Mouse (Mus musculus) layer of hippocampus, adult 11-12 months (tissue): ENCODE results near the gene Uts2r.

Source experiments
- DNase-seq: peaks from one replicate; pipeline ENCODE4 v3.0.0; 2022; ENCODE audit warnings: low spot score

Uts2r gene

GRCm38 (mm10) chr11:121163751-121164150, 3.7 kb downstream of the Uts2r start:
- DNase-seq, result no peak

- DNase-seq, result peak; percentile 17
Measured at GRCm38 (mm10) chr11:121173203-121173602, 13.1 kb downstream of the Uts2r start.

GRCm38 (mm10) chr11:121174234-121174633, 14.2 kb downstream of the Uts2r start:
- peak; percentile 24 for DNase-seq

GRCm38 (mm10) chr11:121176285-121177270, 16.5 kb downstream of the Uts2r start:
- DNase-seq, result no peak

- no peak for DNase-seq
Measured at GRCm38 (mm10) chr11:121189681-121190080, 29.6 kb downstream of the Uts2r start.

GRCm38 (mm10) chr11:121192742-121193141, 32.7 kb downstream of the Uts2r start:
- no peak for DNase-seq

GRCm38 (mm10) chr11:121193415-121193814, 33.3 kb downstream of the Uts2r start:
- no peak for DNase-seq

- DNase-seq, result no peak
Measured at GRCm38 (mm10) chr11:121198622-121199021, 38.6 kb downstream of the Uts2r start.

GRCm38 (mm10) chr11:121199851-121200250, 39.8 kb downstream of the Uts2r start:
- no peak for DNase-seq

GRCm38 (mm10) chr11:121200781-121201180, 40.7 kb downstream of the Uts2r start:
- no peak for DNase-seq

GRCm38 (mm10) chr11:121201436-121202198, 41.5 kb downstream of the Uts2r start:
- peak; percentile 52 for DNase-seq

- no peak for DNase-seq
Measured at GRCm38 (mm10) chr11:121203859-121204160, 43.7 kb downstream of the Uts2r start.

GRCm38 (mm10) chr11:121204161-121205006, 44.3 kb downstream of the Uts2r start, which contains the start of the genes Hexdc and Ogfod3:
Gene Hexdc, plus strand, starts transcription at chr11:121204433.
Gene Ogfod3, minus strand, starts transcription at chr11:121204711.
- DNase-seq, result peak; percentile 93
